Mouse (Mus musculus): ENCODE measurements around the gene Lrp6. TPM values are rescaled to one million over a fixed set of nuclear protein-coding genes. Genes with fewer than 3 reads are reported as not detected.

The Lrp6 gene
- polyA plus RNA-seq (2014; fragmentation: Nextera tagmentation; extraction: Ambion mirVana): 32.6 and 49.7 TPM in 2 replicates

DNA sequence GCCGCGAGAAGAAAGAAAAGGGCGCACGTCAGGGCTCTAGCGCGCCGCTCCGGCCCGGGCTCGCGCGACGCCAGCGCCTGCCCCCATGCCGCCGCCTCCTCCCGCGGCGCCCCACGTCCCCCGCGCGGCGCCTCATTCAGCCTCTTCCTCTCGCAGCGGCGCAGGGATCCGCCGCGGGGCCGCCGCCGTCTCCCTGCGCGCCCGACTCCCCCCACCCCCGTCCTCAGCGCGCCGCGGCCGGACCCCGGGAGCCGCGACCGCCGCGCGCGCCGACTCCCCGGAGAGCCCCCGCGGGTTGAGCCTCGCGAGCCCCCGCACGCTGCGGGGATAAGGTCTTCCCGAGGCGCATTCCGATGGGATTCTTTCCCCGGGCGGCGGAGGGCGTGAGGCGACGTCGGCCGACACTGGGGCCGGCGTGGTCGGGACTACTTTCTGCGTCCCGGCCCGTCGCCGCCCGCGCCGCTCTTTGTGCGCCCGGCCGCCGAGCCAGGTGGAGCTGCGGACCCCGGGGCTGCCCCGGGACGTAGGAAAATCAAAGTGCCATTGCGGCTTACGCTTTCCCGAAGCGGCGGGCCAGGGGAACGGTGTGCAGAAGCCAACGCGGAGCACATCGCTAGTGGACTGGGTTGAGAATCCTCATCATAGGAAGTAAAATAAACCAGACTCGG lies at the start of gene Lrp6:
Gene Lrp6 (minus strand): TSS at position 148 of the 668 bp plus-strand sequence.
- Histone ChIP-seq H3K36me3 (ENCODE audit: control insufficient read depth, insufficient read depth, low read length) (no peaks in the 10 kb centered on the region), H3K27ac (ENCODE audit: low read depth, low read length) (peak within 1 kb of the TSS; percentile 99), H3K4me2 (replicated peaks; ENCODE audit: low read depth, low read length) (peak within 1 kb of the TSS; percentile 77), H3K4me1 (ENCODE audit: control insufficient read depth, insufficient read depth, low read length) (peaks cover 19% of the 10 kb centered on the region), H3K27me3 (ENCODE audit: control insufficient read depth, insufficient read depth, low read length) (no peaks in the 10 kb centered on the region), H3K9ac (ENCODE audit: low read depth, low read length) (peak within 1 kb of the TSS; percentile 99), H3K4me3 (ENCODE audit: low read length) (peak within 1 kb of the TSS; percentile 97), H3K9me3 (ENCODE audit: control insufficient read depth, low read length) (no peaks in the 10 kb centered on the region)
- peak; percentile 93 for ATAC-seq (ENCODE audit: low FRiP score, low TSS enrichment)
- under 1% methylated on average over 64 of the region's 99 CpGs for WGBS

DNA sequence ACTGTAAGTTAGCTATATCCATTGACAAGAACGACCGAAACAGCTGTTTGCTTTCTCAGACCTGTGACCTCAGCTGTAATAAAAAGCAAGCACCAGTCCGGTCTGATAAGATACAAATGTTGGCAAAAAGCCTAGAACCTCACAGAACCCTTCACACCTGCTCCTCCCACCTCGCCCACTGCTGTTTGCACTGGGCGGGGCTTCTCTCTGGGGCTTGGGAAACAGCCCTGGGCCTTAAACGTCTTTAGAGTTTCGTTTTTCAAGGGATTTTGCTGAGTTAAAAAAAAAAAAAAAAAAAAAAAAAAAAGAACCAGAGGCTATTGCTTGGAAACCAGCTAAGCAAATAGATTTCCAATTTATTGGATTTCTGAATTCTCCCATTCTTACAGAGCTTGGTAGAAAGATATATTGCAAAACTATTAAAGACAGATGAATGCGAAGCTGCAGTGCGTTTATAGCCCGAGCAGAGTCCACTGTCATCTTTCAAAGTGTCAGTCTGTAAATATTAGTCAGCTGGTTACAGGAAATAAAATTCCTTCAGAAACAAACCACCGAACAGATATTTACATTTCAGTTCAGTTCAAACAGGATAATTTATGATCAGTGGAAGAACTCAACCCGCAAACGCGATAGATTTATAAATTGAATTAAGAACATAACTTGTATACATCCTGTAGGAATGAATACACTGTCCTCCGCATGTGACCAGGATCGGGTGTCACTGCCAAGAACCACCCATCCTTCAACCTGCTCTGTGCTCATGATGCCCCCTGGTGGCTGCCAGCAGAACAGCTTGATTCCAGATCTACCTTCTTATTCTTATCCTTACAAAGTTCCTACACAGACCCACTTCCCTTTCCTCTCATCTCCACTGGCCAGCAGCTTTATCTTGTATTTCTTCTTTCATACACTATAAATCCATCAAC lies 48.2 kb upstream of the Lrp6 start:
- Histone ChIP-seq H3K4me2 (replicated peaks; ENCODE audit: low read depth, low read length) (peak overlapping the region; percentile 11; the same call in 1 of the 2 replicates), H3K27me3 (ENCODE audit: control insufficient read depth, insufficient read depth, low read length) (no peaks in the 10 kb centered on the region), H3K9ac (ENCODE audit: low read depth, low read length) (no peak overlapping the region), H3K4me1 (ENCODE audit: control insufficient read depth, insufficient read depth, low read length) (0 out of 2 replicates have a peak, but pooled peaks cover 4% of the 10 kb centered on the region), H3K4me3 (ENCODE audit: low read length) (no peak overlapping the region), H3K27ac (ENCODE audit: low read depth, low read length) (no peak overlapping the region), H3K9me3 (ENCODE audit: control insufficient read depth, low read length) (no peaks in the 10 kb centered on the region), H3K36me3 (ENCODE audit: control insufficient read depth, insufficient read depth, low read length) (no peaks in the 10 kb centered on the region)
- ATAC-seq (ENCODE audit: low FRiP score, low TSS enrichment): peak; percentile 76
- WGBS: 6% methylated on average over 16 of the region's 16 CpGs

DNA sequence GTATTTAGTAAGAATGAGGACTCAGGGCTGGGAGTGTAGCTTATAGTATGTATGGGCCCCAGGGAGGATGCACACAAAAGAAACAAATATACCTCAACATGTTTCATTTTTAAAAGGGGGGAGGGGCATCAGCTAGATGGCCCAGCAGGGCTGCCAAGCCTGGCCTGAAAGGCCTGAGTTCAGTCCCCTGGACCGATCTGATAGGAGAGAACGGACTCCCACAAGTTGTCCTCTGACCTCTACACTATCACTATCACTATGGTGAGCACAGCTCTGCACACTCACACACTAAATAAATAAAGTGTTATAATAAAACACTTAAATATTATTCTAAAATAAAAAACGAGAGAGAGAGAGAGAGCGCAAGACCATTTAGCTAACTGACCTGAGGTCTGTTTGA lies 47.6 kb upstream of the Lrp6 start:
- peak; percentile 63 for ATAC-seq (ENCODE audit: low FRiP score, low TSS enrichment)
- Histone ChIP-seq H3K4me3 (ENCODE audit: low read length) (no peak overlapping the region), H3K4me1 (ENCODE audit: control insufficient read depth, insufficient read depth, low read length) (0 out of 2 replicates have a peak, but pooled peaks cover 6% of the 10 kb centered on the region), H3K4me2 (replicated peaks; ENCODE audit: low read depth, low read length) (no peak overlapping the region; the same call in 1 of the 2 replicates), H3K27me3 (ENCODE audit: control insufficient read depth, insufficient read depth, low read length) (no peaks in the 10 kb centered on the region), H3K9ac (ENCODE audit: low read depth, low read length) (no peak overlapping the region), H3K36me3 (ENCODE audit: control insufficient read depth, insufficient read depth, low read length) (no peaks in the 10 kb centered on the region), H3K27ac (ENCODE audit: low read depth, low read length) (no peak overlapping the region), H3K9me3 (ENCODE audit: control insufficient read depth, low read length) (no peaks in the 10 kb centered on the region)
- 39% methylated on average over 4 of the region's 4 CpGs for WGBS

DNA sequence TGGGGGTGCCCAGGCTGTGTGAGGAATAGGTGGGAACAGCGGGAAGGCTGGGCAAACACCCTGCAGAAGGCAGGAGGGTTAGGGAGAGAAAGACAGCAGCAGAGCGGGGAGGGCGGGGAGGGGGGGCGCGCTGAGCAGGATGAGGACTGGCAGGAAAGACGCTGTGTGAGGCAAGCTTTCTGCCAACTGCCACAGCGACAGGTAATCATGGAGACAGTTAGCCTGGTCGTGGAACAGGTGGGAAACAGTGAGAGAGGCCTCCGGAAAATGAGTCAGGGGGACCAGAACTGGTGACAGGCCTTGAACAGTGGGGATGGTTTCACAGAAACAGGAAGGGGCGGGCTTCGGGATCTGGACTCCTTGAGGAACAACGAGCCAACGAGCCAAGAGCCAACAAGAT lies 45.1 kb upstream of the Lrp6 start:
- WGBS: 79% methylated on average over 13 of the region's 13 CpGs
- Histone ChIP-seq H3K27me3 (ENCODE audit: control insufficient read depth, insufficient read depth, low read length) (no peaks in the 10 kb centered on the region), H3K36me3 (ENCODE audit: control insufficient read depth, insufficient read depth, low read length) (no peaks in the 10 kb centered on the region), H3K27ac (ENCODE audit: low read depth, low read length) (no peak overlapping the region), H3K4me3 (ENCODE audit: low read length) (no peak overlapping the region), H3K4me1 (ENCODE audit: control insufficient read depth, insufficient read depth, low read length) (peaks cover 14% of the 10 kb centered on the region; the same call in 1 of the 2 replicates), H3K9me3 (ENCODE audit: control insufficient read depth, low read length) (no peaks in the 10 kb centered on the region), H3K9ac (ENCODE audit: low read depth, low read length) (no peak overlapping the region), H3K4me2 (replicated peaks; ENCODE audit: low read depth, low read length) (no peak overlapping the region)
- no peak for ATAC-seq (ENCODE audit: low FRiP score, low TSS enrichment)

DNA sequence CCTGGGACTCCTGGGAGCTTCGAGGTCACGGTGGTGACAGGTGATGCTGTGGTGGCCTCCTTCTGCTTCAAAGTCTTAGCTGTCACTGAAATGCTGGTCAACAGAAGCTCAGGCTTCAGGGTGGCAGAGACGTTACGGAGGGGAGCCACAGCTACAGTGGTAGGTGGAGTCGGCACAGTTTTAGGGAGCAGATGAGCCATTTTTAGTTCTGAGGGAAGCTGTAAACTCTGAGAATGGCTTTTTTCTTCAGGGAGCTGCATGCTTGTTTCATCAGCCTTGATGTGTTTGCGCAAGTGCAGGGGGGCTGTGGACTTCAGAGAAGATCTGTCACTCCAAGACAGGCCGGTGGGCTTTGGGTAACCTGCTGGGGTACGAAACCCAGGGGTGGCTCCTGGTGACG lies 43.6 kb upstream of the Lrp6 start:
- Histone ChIP-seq H3K4me1 (ENCODE audit: control insufficient read depth, insufficient read depth, low read length) (peaks cover 23% of the 10 kb centered on the region), H3K27me3 (ENCODE audit: control insufficient read depth, insufficient read depth, low read length) (no peaks in the 10 kb centered on the region), H3K9ac (ENCODE audit: low read depth, low read length) (no peak overlapping the region), H3K4me3 (ENCODE audit: low read length) (no peak overlapping the region), H3K27ac (ENCODE audit: low read depth, low read length) (no peak overlapping the region), H3K9me3 (ENCODE audit: control insufficient read depth, low read length) (no peaks in the 10 kb centered on the region), H3K4me2 (replicated peaks; ENCODE audit: low read depth, low read length) (no peak overlapping the region), H3K36me3 (ENCODE audit: control insufficient read depth, insufficient read depth, low read length) (no peaks in the 10 kb centered on the region)
- ATAC-seq (ENCODE audit: low FRiP score, low TSS enrichment): no peak
- WGBS: 74% methylated on average over 9 of the region's 9 CpGs

DNA sequence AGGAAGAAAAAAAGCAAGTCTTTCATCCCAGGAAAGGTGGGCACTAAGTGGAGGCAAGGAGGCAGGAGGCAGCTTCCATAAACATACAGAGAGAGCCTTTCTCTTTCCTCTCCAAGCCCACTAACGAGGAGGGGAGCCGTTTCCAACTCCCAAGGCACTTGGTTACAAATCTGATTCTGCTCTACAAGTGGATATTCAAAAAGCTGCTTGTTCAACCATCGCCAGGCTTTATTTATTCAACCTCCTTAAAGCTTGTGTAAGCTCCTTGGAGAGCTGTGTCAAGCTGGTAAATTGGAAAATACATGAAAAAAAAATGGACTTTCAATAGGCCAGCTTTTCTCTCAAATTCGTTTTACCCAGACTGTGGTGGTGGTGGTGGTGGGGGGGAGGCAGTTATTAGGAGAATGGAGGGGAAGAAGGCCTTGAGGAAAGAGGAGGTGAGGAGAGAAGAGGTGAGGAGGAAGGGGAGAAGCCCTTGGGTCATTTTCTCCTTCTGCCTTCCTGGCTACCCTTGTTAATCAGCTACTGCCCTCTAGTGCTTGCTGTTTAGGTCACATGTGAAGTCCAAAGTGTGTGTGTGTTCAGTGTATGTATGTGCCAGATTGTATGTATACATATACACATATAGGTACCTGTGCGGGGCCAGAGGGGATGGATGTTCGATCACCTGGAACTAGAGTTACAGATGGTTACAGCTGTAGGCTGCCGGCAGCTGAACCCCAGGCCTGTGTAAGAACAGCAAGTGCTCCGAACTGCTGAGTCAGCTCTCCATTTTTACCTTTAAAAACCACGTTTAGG lies 40.4 kb upstream of the Lrp6 start:
- H3K27ac ChIP-seq (ENCODE audit: low read depth, low read length): no peak overlapping the region
- no peak overlapping the region for H3K4me3 ChIP-seq (ENCODE audit: low read length)
- 43% methylated on average over 9 of the region's 9 CpGs for WGBS
- H3K4me1 ChIP-seq (ENCODE audit: control insufficient read depth, insufficient read depth, low read length): peaks cover 25% of the 10 kb centered on the region
- H3K27me3 ChIP-seq (ENCODE audit: control insufficient read depth, insufficient read depth, low read length): no peaks in the 10 kb centered on the region
- no peaks in the 10 kb centered on the region for H3K9me3 ChIP-seq (ENCODE audit: control insufficient read depth, low read length)
- no peak overlapping the region for H3K4me2 ChIP-seq (replicated peaks; ENCODE audit: low read depth, low read length)
- H3K9ac ChIP-seq (ENCODE audit: low read depth, low read length): no peak overlapping the region
- peak; percentile 33 for ATAC-seq (ENCODE audit: low FRiP score, low TSS enrichment)
- H3K36me3 ChIP-seq (ENCODE audit: control insufficient read depth, insufficient read depth, low read length): no peaks in the 10 kb centered on the region

DNA sequence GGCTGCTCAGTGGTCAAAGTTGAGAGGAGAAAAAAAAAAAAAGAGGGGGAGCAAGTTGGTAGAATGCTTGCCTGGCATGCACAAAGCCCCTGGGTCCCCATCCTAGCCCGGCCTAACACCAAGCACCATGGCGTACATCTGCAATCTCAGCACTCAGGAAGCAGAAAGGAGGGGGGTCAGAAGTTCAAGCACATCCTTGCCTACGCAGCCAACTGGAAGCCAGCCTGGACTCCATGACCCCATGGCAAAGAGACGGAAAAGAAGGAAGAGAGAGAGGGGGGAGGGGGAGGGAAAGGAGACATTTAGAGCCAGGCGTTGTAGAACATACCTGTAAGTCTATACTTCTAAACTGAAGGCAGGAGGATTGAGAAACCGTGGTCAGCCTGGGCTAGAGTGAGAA lies 39.8 kb upstream of the Lrp6 start:
- no peaks in the 10 kb centered on the region for H3K36me3 ChIP-seq (ENCODE audit: control insufficient read depth, insufficient read depth, low read length)
- no peak overlapping the region for H3K9ac ChIP-seq (ENCODE audit: low read depth, low read length)
- no peak overlapping the region for H3K4me2 ChIP-seq (replicated peaks; ENCODE audit: low read depth, low read length)
- 40% methylated on average over 6 of the region's 6 CpGs for WGBS
- no peak for ATAC-seq (ENCODE audit: low FRiP score, low TSS enrichment)
- H3K27ac ChIP-seq (ENCODE audit: low read depth, low read length): no peak overlapping the region
- H3K4me3 ChIP-seq (ENCODE audit: low read length): no peak overlapping the region
- no peaks in the 10 kb centered on the region for H3K27me3 ChIP-seq (ENCODE audit: control insufficient read depth, insufficient read depth, low read length)
- peaks cover 31% of the 10 kb centered on the region for H3K4me1 ChIP-seq (ENCODE audit: control insufficient read depth, insufficient read depth, low read length)
- H3K9me3 ChIP-seq (ENCODE audit: control insufficient read depth, low read length): no peaks in the 10 kb centered on the region

DNA sequence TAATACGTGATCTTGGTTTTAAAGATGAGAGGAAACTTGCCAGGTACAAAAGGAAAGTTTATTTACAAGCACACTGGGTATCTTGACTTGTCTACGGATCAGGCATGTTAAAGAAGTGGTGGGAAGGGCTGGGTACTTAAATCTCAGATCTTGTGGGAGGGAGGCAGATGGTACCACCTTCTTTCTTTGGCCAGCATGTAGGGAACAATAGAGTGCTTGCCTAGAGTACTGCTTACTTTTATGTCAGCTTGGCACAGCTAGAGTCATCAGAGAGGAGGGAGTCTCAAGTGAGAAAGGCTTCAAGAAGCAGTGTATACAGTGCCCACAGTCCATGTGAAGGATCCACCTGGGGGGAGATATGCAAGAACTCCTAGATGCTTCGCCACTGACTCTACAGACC lies 38.4 kb upstream of the Lrp6 start:
- Histone ChIP-seq H3K4me2 (replicated peaks; ENCODE audit: low read depth, low read length) (no peak overlapping the region), H3K27me3 (ENCODE audit: control insufficient read depth, insufficient read depth, low read length) (no peaks in the 10 kb centered on the region), H3K27ac (ENCODE audit: low read depth, low read length) (no peak overlapping the region), H3K4me3 (ENCODE audit: low read length) (no peak overlapping the region), H3K4me1 (ENCODE audit: control insufficient read depth, insufficient read depth, low read length) (peaks cover 32% of the 10 kb centered on the region), H3K9me3 (ENCODE audit: control insufficient read depth, low read length) (no peaks in the 10 kb centered on the region), H3K36me3 (ENCODE audit: control insufficient read depth, insufficient read depth, low read length) (no peaks in the 10 kb centered on the region), H3K9ac (ENCODE audit: low read depth, low read length) (no peak overlapping the region)
- 88% methylated on average over 3 of the region's 3 CpGs for WGBS
- no peak for ATAC-seq (ENCODE audit: low FRiP score, low TSS enrichment)
